Mouse (Mus musculus) embryo, embryonic 9.5 days (tissue): ENCODE data around the gene Mrps27.
"Not testable (repeated sequence)": the region's sequence is repeated elsewhere in the genome, so short reads cannot be mapped to it uniquely, and the experiment has no call there.

Experiments used
- DNase-seq: peaks from one replicate; pipeline ENCODE4 v3.0.0-alpha.2; 2017; ENCODE audit errors: extremely low spot score

Gene Mrps27

DNA sequence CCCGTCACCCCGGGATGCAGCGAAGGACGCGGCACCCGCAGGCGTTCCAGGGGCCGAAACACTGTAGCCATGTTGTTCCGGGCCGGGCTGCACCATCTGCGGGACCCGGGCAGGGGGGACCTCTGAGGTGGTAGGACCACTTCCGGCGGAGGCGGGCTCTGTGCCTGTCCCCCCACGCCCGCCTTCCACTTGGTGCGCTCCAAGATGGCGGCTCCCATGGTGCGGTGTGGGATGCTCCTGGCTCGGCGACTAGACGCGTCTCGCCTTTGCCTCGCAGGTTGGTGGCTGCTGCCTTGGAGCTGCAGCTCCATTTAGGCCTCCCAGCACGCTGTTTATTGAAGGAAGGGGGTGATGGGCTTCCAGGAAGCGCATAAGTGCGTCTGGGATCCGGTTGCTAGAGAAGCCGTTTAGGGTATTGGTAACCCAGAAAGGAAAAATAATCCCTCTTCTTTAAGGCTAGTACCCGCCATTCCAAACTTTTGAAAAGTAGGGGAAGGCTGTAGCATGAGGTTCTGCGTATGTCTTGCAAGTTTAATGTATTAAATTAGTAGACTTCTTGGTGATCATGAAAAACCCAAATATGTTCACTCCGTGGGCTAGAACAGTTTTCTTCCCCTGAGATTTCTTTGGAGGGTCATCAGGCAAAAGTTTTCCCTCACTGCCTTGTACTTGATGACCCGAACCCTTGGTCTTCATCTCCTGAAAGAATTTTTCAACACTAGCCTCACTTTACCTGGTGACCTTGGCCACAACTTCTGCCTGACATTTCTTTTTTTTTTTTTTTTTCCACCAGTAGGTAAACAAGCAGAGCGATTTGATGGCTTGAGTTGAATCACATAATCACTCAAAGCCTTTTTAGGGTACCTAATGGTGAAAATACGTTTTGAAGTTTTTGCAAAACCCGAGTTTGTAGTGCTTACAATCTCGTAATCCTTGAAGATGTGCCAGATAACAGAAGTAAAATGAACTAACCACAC is at the start of gene Mrps27, which contains the start of gene Ptcd2:
Gene Mrps27, plus strand, starts transcription at position 188 of the 977 bp plus-strand sequence.
Gene Ptcd2, minus strand, starts transcription at position 107 of the 977 bp plus-strand sequence.
- DNase-seq = peak; percentile 97

DNA sequence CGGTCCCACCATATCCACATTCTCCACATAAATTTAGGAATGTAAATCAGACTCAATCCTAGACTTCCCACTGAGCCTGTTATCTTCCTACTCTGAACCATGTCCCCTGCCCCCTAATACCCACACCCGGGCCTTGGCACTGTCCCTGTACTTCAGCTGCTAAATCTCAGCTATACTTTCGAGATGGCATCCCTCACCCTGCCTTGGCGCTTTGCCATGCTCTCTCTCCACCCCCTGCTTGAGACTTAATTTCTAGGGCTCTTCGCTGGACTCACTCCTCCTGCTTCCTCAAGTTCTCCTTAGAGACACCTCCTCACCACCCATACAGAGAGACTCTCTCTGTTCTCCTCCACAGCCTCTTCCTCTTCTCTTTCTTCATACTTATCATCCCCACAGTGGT is 44.7 kb upstream of the Mrps27 start:
- DNase-seq = no peak

DNA sequence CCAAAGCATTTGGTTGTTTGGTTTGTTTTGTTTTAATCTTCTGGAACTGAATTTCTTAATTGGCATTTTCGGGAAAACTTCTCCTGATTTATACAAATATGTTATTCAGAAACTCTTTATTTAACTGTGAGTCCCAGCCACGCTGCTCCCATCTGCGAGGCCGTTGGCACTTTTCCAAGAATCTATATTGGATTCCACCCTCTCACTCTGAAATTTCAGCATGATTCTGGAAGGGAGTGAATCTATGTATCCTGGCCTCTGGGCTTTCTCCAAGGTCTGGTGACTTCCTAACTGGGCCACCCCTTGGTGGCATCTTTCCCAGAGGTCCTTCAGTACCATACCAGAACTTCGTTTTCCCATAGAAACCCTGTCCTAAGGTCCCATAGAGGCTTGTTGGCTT is 40.7 kb upstream of the Mrps27 start:
- no peak for DNase-seq

DNA sequence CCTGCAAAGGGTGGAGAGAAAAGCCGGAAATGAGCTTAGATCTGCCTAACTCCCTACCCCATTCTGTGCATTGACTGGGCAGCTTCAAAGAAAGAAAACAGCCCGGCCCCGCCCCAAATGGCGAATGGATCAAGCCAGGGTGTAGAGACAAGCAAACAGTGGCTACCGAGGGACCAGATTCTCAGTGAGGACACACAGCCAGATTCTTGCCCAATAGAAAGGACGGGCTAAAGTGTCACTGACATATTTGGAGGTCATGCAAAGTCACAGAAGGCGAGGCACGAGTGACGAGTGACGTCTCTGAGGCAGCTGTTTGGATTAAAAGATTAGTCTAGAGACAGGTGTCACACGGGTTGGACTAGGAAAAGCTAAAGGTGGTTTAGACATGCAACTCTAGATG is 40.2 kb upstream of the Mrps27 start:
- DNase-seq = no peak

DNA sequence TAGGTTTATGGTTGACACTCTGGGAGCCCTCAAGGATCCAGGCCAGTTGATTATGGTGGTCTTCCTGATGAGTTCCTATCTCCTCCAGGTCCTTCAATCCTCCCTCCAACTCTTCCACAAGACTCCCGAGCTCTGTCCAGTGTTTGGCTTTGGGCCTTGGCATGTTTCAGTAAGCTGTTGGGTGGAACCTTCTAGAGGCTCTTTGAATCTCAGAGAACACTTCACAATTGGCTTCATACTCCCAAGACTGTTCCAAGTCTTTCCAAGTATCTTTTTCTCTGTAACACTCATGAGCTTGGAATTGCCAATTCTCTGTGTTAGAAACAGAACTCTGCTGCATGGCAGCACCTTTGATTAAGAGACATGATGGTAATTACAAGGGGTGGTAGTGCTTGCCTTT is 39.4 kb upstream of the Mrps27 start:
- DNase-seq = no peak

DNA sequence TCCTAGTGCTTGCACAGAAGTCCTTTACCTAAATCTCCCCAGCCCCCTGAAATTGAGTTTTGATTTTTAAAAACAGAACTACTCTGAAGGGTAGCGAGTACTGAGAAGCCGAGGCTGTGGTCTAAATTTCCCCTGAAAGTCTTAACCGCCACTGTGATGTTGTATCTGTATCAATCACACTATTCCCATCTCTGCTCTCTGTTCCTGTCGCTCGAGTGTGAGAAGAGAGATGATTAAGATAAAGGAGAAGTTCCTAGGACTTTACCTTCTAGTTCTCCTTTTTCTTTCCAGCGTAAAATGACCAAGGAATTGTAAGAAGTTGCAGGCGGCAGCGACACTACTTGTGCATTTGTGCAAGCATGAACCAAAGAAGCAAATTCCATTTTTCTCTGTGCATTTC is 38.4 kb upstream of the Mrps27 start:
- no peak for DNase-seq

DNA sequence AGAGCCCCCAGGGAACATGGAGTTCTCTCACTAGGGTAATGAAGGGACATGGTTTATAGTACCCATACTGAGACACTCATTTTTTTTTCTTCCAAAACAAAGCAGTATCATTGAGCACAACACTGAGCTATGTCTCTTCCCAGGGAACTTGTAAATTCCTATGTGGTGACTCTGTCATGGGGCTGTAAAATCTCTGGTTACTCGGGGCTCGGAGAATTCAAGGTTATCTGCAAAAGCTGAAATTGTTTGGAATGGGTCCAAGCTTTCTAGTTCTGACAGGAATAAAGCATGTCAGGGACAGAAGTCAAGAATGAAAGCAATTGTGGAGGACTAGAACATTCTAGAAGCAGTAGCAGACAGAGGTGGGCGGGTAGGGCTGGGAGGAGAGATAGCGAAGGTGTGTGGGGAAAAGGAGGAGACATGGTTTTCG is 36.6 kb upstream of the Mrps27 start:
- DNase-seq = no peak

DNA sequence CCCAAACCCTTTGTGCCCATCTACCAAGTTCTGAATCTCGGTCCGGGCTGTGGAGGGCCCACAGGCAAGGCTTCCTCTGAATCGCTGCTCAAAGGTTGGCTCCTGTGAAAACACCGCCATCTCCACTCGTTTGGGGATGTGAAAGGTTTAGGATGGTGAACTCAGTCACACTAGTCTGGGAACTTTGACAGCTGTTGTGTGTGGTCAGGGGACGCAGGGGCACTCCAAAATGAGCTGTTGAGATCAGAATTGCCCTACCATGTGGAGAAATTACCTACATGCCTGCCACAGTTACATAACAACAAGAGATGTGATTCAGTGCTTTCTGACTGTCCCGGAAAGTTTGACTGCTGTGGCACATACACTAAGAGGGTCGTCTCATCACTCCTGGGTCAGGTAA is 36.2 kb upstream of the Mrps27 start:
- DNase-seq = no peak

DNA sequence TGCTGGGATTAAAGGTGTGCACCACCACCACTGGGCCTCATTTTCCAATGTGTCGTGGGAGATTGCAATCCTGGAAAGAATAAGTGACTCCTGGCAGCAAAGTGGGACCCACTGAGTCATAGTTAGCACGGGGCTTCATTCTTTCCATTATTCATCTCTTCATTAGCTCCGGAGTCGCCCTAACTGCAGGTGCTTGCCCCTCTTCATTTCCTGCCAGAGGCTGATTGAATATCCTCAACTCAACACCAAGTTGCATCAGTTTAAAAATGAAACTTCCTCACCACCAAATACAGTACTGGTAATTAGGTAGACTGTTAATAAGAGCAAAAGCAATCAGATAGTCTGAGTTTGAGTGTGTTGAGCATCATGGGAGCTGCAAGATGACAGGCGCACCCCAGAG is 30.5 kb upstream of the Mrps27 start:
- no peak for DNase-seq

DNA sequence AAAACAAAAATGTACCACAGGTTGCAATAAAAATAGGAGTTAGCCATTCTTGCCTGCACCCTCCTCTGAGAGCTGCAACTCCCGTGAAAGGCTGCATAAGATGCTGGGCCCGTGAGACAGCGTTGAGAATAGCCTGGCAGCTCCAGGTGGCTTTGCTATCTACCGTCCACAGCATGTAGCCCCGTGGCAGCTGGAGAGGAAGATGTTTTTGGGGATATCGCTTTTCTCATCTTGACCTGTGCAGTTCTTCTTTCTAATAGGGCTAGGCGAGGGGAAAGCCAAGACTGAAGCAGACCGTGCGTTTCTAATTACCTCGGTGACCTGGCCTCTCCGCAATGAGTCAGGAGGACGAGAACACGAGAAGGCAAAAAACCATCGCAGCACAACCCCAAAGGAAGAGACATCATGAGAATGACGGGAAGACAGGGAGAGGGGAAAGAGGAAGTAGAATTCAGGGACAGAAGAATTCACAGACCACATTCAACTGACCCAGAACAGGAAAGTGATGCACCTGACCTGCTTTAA is 29.9 kb upstream of the Mrps27 start:
- no peak for DNase-seq

DNA sequence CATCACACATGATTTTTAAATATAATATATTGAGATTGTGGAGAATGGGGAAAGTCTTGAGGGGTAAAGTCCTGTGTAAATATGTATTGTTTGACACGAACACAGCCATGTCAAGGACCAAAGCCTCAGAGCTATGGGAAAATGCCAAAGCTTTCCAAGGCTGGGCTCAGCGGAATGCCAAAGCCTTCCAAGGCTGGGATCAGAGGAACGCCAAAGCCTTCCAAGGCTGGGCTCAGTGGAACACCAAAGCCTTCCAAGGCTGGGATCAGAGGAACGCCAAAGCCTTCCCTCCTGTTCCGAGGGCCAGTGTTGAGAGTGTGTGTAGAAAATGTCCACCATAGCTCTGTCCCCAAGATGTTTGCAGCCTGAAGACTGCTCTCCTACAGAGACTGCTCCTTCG is 28.2 kb upstream of the Mrps27 start:
- no peak for DNase-seq

DNA sequence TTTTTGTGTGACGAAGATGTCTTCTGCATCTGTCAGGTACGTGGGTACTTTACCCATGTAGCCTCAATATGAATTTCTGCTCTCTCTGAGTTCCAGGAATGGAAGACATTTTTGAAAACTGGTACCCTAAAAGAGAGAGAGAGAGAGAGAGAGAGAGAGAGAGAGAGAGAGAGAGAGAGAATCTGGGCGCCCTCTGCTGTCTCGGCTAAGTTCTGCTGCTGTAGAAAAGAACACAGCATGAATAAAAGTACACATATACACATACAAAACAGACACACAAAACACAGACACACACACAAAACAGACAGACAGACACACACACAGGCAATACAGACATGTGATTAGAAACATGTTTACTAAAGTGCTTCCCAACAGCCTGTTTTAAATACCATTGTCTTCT is 27.5 kb upstream of the Mrps27 start:
- peak; percentile 35 for DNase-seq

DNA sequence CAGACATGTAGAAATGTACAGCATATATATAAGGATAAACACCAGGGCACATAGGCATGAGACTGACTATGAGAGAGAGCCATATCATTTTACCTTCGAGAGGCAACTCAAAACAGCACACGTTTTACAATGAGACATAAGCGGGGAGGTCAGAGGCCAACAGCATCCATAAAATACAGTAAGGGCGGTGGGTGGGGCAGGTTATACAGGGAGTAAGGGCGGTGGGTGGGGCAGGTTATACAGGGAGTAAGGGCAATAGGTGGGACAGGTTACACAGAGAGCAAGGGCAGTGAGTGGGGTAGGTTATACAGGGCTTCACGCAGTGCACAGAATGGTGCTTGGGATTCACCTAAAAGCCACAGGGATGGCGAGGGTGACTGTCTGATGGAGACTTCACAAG is 24.1 kb upstream of the Mrps27 start:
- DNase-seq = no peak

DNA sequence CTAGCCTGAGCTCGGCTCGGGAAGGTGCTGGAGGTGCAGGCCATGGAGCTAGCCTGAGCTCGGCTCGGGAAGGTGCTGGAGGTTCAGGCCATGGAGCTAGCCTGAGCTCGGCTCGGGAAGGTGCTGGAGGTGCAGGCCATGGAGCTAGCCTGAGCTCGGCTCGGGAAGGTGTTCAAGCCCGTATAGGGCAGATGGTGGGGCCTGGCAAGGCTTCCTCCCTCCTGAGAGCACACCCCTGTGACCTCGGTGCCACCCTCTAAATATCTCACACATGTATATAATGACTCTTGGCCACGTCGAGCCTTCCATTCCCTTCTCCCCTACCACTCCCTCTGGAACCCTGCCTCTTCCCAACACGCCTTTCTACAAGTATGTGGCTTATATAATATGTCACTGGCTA is 21.7 kb upstream of the Mrps27 start:
- DNase-seq = not testable (repeated sequence)

DNA sequence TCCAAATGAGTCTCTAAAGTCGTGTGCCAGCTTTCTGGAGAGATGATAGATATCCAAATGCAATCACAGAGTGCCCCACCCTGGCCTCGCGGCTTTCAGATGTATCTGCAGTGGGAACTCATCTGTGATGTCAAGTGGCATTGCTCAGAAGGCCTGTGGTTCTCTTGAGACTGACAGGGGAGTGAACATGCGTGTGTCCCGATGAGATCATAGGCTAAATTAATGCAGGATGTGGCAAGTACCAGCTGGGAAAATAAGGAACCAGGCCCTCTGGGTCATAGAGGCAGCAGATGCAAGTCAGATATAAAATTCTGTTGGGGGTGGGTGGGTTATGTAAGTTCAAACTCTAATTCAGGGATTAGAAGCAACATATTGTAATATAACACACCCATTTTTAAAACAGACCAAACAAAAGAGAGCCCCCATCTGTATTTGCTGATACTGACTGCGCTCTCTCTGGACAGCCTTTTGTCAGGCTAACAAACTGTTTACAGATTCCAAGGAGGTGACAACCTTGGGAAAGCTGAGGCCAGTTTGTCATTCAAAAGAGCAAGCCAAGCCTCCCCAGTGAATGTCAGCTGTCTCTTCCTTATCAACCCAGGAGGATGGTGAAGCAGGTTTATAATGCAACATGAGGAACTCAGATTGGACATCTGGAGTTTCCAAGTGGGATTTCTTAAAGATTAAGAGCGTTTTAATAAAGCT is 20.8 kb upstream of the Mrps27 start:
- DNase-seq = no peak

DNA sequence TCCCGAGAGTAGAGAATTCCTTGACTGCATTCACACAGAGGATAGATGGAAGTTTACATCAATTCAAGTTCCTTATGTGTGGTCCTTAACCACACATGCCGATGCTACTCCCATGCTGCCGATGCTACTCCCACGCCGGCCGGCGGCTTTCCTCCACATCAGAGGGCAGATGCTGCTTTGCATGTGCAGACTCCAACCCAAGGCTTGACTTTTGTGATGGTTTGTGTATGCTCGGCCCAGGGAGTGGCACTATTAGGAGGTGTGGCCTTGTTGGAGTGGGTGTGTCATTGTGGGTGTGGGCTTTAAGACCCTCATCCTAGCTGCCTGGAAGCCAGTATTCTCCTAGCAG is 20.3 kb upstream of the Mrps27 start:
- not testable (repeated sequence) for DNase-seq

DNA sequence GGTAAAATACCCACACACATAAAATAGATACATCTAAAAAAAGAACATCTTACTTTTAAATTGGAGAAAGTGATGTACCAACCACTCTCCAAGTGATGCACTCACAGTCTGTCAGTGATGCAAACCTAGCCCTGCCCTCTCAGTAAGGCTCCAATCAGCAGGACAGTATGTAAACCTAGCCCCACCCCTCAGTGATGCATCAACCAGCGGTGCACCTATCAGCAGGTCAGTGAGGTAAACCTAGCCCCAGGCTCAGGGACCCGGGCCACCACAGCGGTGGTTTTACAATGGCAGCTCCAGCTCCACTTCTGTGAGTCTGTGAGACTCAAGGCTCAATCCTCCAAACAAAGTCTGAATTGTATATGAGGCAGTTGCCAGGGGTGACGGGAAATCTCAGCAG is 13.3 kb upstream of the Mrps27 start:
- DNase-seq = no peak

DNA sequence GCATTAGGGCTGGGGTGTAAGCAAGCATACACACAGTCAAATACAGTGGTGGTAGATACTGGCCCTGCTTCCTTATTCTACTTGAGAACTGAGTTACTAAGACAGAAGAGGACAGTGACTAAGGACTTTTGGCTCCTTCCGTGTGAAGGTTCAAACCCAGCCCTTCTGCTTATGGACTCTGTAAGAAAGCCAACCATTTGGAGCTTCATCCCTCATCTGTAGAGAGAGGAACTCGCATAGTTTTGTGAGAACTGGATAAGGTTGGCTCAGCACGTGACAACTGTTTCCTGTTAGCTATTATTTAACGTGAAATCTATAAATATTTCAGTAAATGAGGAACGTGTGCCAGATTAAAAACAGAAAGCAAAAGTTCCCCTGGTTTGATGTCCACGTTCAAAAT is 7.1 kb upstream of the Mrps27 start:
- no peak for DNase-seq

DNA sequence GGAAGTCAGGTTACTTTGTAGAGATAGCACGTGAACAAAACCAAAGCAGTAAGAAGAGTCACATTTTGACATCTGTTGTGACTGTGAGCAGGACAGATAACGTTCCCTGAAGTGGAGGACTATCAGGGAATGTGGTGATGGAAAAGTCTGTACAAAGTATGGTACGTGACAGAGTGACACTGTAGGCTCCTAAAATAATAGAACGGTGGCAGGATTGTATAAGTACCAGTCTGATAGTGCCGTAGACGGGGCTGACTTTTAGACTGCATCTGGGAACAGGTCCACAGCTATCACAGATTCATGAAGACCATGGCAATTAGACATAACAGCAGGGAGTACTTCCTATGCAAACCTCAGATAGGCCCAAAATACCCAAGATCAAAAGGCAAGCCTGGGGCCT is 3.1 kb upstream of the Mrps27 start:
- no peak for DNase-seq

DNA sequence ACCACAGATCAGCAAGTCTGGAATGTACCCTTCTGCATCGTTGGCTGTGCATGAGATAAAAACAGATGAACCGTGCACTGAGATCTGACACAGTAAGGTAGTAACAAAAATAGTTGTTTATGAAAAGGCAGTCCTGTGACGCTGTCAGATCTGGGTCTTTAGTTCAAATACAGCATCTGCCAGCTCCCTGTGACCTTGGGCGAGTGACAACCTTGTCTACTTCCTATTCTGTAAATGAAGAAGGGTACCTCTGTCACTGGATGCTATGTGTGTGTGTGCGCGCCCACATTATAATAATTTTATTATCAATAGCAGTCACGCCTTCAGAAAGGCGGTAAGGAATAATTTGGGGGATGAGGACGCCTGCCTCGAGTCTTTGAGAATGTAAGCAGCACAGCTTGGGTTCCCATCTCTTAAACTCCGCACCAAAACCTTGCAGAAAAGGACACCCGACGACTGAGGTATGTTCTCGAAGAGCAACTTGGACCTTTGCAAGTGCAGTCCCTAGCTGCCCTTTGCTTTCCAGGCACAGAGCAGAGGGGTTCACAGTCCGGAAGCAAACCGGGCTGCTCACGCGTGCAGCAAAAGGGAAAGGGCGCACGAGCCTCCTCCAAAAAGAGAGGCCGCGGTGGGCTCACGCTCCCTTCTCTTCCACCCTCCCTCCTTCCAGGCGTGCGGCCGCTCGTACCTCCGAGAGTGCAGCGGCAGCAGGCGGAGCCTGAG is 549 bp upstream of the Mrps27 start:
- DNase-seq = no peak

DNA sequence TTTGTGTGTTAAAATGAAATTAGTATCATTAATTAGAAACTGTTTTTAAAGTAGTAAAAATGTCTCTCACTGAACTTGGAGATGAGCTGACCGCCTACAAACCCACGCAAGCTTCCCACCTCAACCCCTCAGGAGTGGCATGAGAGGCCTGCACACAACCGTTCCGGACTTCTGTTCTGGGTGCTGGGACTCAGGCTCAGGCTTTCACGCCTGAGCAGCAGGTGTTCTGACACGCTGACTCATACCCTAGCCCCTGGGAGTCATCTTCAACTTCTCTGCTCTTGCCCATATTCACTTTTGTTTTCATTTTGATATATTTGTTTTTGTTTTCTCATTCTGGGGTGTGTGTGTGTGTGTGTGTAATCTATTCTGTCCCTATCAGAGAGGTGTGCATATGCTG is 5.4 kb downstream of the Mrps27 start:
- no peak for DNase-seq

DNA sequence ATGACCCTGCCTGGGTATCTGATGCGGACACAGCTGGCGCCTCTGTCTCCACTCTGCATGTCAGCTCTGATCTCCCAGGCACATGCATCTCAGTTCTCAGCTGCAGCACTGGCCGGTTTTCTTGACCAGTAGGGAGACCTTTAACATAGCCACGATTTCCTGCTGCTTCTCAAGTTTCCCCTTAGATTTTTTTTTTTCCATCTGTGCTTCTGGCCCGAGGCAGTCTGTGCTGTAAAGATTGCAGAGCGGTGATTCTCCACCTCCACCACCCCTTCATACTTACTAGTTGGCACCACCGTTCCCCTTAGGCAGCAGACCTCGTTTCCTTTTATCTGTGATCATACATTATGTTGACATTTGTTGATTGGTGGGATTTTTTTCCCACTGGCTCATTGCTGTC is 6.6 kb downstream of the Mrps27 start:
- DNase-seq = no peak
